Mouse (Mus musculus) embryo, embryonic 10.5 days (tissue): ENCODE data around the gene D6Wsu163e.
A peak's percentile ranks its signal among the peaks of the same experiment; 100 is the strongest.

ENCODE experiments used
- DNase-seq: peaks from one replicate; pipeline ENCODE4 v3.0.0-alpha.2; 2015; ENCODE audit warnings: low spot score

Gene D6Wsu163e

GRCm38 (mm10) chr6:127006551-127006950 is 66.8 kb downstream of the D6Wsu163e start:
- no peak for DNase-seq

- no peak for DNase-seq
These were observed 70.3 kb downstream of the D6Wsu163e start for GRCm38 (mm10) chr6:127010021-127010420.

GRCm38 (mm10) chr6:127011947-127012535 is 72.3 kb downstream of the D6Wsu163e start:
- DNase-seq: no peak

GRCm38 (mm10) chr6:127014906-127015770 is 75.4 kb downstream of the D6Wsu163e start, which contains the start of gene Fgf6:
TSS of gene Fgf6 (plus strand) at chr6:127015586.
- no peak for DNase-seq

- peak; percentile 22 for DNase-seq
These were observed 79.5 kb downstream of the D6Wsu163e start for GRCm38 (mm10) chr6:127019254-127019653.

GRCm38 (mm10) chr6:127020431-127020830 is 80.7 kb downstream of the D6Wsu163e start:
- DNase-seq: peak; percentile 17

- no peak for DNase-seq
These were observed 85.1 kb downstream of the D6Wsu163e start for GRCm38 (mm10) chr6:127024836-127025235.
